Mouse (Mus musculus) gastrocnemius, postnatal 36 days (tissue): ENCODE measurements around the gene Dixdc1. TPM values are rescaled to one million over a fixed set of nuclear protein-coding genes. Genes with fewer than 3 reads are reported as not detected.

Experiments used
- DNase-seq, 2 experiments: peaks; one replicate each; pipeline ENCODE4 v3.0.0; 2022
- intact Hi-C: fragments of 180-260 bp; cut with DNase I; formaldehyde crosslinking; loops from one replicate; pipeline ENCODE4 v1.15.1; 2025
- total RNA-seq, 2 experiments: library from RNA; stranded (reverse); gene quantifications; 2 replicates each; pipeline ENCODE4 v1.2.3; 2021

Gene Dixdc1
- total RNA-seq, 2 experiments from 2014 or later, result 1.4 to 3.5 TPM

GRCm38 (mm10) chr9:50746214-50746677 lies 6.9 kb upstream of the Dixdc1 start, which contains the start of gene 2310030G06Rik:
2310030G06Rik (minus strand) TSS chr9:50746536.
- intact Hi-C loops, result no loop called here
- DNase-seq, result no peak

- intact Hi-C loops, result no loop called here
- DNase-seq, result no peak
Measured at GRCm38 (mm10) chr9:50745806-50746205, 6.5 kb upstream of the Dixdc1 start.

GRCm38 (mm10) chr9:50742744-50743143 lies 3.4 kb upstream of the Dixdc1 start:
- intact Hi-C loops, result no loop called here
- no peak for DNase-seq

- intact Hi-C loops, result no loop called here
- no peak for DNase-seq
Measured at GRCm38 (mm10) chr9:50742261-50742660, 2.9 kb upstream of the Dixdc1 start.

- intact Hi-C loops, result no loop called here
- no peak for DNase-seq
Measured at GRCm38 (mm10) chr9:50740867-50741784, 1.8 kb upstream of the Dixdc1 start.

- intact Hi-C loops, result loop anchor here (10.0 kb wide), 1 partner anchor 290 kb away; no protein-coding TSS in a partner anchor
- peak in 1 of 2 experiments; percentile 39 for DNase-seq
Measured at GRCm38 (mm10) chr9:50734989-50735388, 4.3 kb downstream of the Dixdc1 start.

- intact Hi-C loops, result loop anchor here (2.0 to 10.0 kb wide), 2 partner anchors 26 to 288 kb away; no protein-coding TSS in a partner anchor
- DNase-seq, result no peak
Measured at GRCm38 (mm10) chr9:50732560-50732959, 6.8 kb downstream of the Dixdc1 start.

GRCm38 (mm10) chr9:50729600-50729999 lies 9.7 kb downstream of the Dixdc1 start:
- intact Hi-C loops, result no loop called here
- DNase-seq, result no peak

- peak in 1 of 2 experiments; percentile 25 for DNase-seq
Measured at GRCm38 (mm10) chr9:50727925-50728651, 11.2 kb downstream of the Dixdc1 start.

GRCm38 (mm10) chr9:50727171-50727924 lies 12.0 kb downstream of the Dixdc1 start:
- intact Hi-C loops, result no loop called here
- no peak for DNase-seq

More at GRCm38 (mm10) chr9:50727925-50728651, 11.2 kb downstream of the Dixdc1 start:
- intact Hi-C loops, result no loop called here

GRCm38 (mm10) chr9:50725921-50726590 lies 13.3 kb downstream of the Dixdc1 start:
- no peak for DNase-seq
- intact Hi-C loops, result no loop called here

- no peak for DNase-seq
- intact Hi-C loops, result no loop called here
Measured at GRCm38 (mm10) chr9:50724661-50725330, 14.5 kb downstream of the Dixdc1 start.

- intact Hi-C loops, result no loop called here
- DNase-seq, result no peak
Measured at GRCm38 (mm10) chr9:50724147-50724546, 15.2 kb downstream of the Dixdc1 start.

GRCm38 (mm10) chr9:50723406-50723805 lies 15.9 kb downstream of the Dixdc1 start:
- intact Hi-C loops, result no loop called here
- peak in 1 of 2 experiments; percentile 62 for DNase-seq

- intact Hi-C loops, result no loop called here
Measured at GRCm38 (mm10) chr9:50722451-50722911, 16.8 kb downstream of the Dixdc1 start.

GRCm38 (mm10) chr9:50721061-50721460 lies 18.3 kb downstream of the Dixdc1 start:
- intact Hi-C loops, result no loop called here
- DNase-seq, result no peak

More at GRCm38 (mm10) chr9:50722451-50722911, 16.8 kb downstream of the Dixdc1 start:
- DNase-seq, result peak in 1 of 2 experiments; percentile 17

GRCm38 (mm10) chr9:50718878-50719277 lies 20.4 kb downstream of the Dixdc1 start:
- no peak for DNase-seq
- intact Hi-C loops, result no loop called here

- intact Hi-C loops, result no loop called here
- no peak for DNase-seq
Measured at GRCm38 (mm10) chr9:50714188-50714587, 25.1 kb downstream of the Dixdc1 start.

- intact Hi-C loops, result no loop called here
- no peak for DNase-seq
Measured at GRCm38 (mm10) chr9:50711337-50711736, 28.0 kb downstream of the Dixdc1 start.
